Mouse (Mus musculus) embryonic facial prominence, embryonic 11.5 days (tissue): ENCODE measurements around the gene Olfr1225. TPM values are rescaled to one million over a fixed set of nuclear protein-coding genes. Genes with fewer than 3 reads are reported as not detected.

Experiments
- polyA plus RNA-seq: library from polyadenylated mRNA; unstranded; fragments of >200 nt; fragmentation: Nextera tagmentation; extraction: Ambion mirVana; gene quantifications from 2 replicates; pipeline ENCODE4 v1.2.1, GENCODE M21; 2014

Olfr1225 gene
- polyA plus RNA-seq, 1 experiment from 2014 or later, result not detected

Other genes with a start within 250 kb of the Olfr1225 start
- gene Olfr1211, start 236.6 kb downstream of the Olfr1225 start, polyA plus RNA-seq, result not detected in 2 replicates
- gene Olfr1212, start 220.7 kb downstream of the Olfr1225 start, polyA plus RNA-seq, result not detected in 2 replicates
- not detected in 2 replicates for gene Gm13762, start 194.4 kb downstream of the Olfr1225 start, polyA plus RNA-seq
- not detected in 2 replicates for gene Olfr1214, start 182.0 kb downstream of the Olfr1225 start, polyA plus RNA-seq
- not detected in 2 replicates for gene Olfr1215, start 167.7 kb downstream of the Olfr1225 start, polyA plus RNA-seq
- gene Olfr1216, start 156.3 kb downstream of the Olfr1225 start, polyA plus RNA-seq, result not detected in 2 replicates
- not detected in 2 replicates for gene Olfr1217, start 142.6 kb downstream of the Olfr1225 start, polyA plus RNA-seq
- gene Olfr1218, start 113.5 kb downstream of the Olfr1225 start, polyA plus RNA-seq, result not detected in 2 replicates
- gene Olfr1219, start 91.2 kb downstream of the Olfr1225 start, polyA plus RNA-seq, result not detected in 2 replicates
- not detected in 2 replicates for gene Olfr1220, start 67.8 kb downstream of the Olfr1225 start, polyA plus RNA-seq
- not detected in 2 replicates for gene Olfr1221, start 57.4 kb downstream of the Olfr1225 start, polyA plus RNA-seq
- not detected in 2 replicates for gene Olfr1222, start 41.6 kb downstream of the Olfr1225 start, polyA plus RNA-seq
- not detected in 2 replicates for gene Olfr1223, start 23.1 kb downstream of the Olfr1225 start, polyA plus RNA-seq
- gene Olfr1224-ps1, start 10.6 kb downstream of the Olfr1225 start, polyA plus RNA-seq, result not detected in 2 replicates
- not detected in 2 replicates for gene Olfr1226, start 25.4 kb upstream of the Olfr1225 start, polyA plus RNA-seq
- not detected in 2 replicates for gene Olfr1228, start 79.4 kb upstream of the Olfr1225 start, polyA plus RNA-seq
- gene Olfr1229, start 113.3 kb upstream of the Olfr1225 start, polyA plus RNA-seq, result not detected in 2 replicates
- not detected in 2 replicates for gene Olfr1230, start 122.6 kb upstream of the Olfr1225 start, polyA plus RNA-seq
- gene Olfr1231, start 132.4 kb upstream of the Olfr1225 start, polyA plus RNA-seq, result not detected in 2 replicates
- gene Olfr1232, start 155.0 kb upstream of the Olfr1225 start, polyA plus RNA-seq, result not detected in 2 replicates
- gene Olfr1233, start 167.7 kb upstream of the Olfr1225 start, polyA plus RNA-seq, result not detected in 2 replicates
- not detected in 2 replicates for gene Olfr1234, start 190.2 kb upstream of the Olfr1225 start, polyA plus RNA-seq
- gene Olfr1238, start 235.0 kb upstream of the Olfr1225 start, polyA plus RNA-seq, result not detected in 2 replicates
- gene Olfr1239, start 245.7 kb upstream of the Olfr1225 start, polyA plus RNA-seq, result not detected in 2 replicates